Mouse (Mus musculus): ENCODE results near the gene Twnk. TPM values are rescaled to one million over a fixed set of nuclear protein-coding genes. Genes with fewer than 3 reads are reported as not detected.

Gene Twnk
- total and polyA plus RNA-seq, 3 experiments = 12.4 to 30.1 (median 18.9) TPM

DNA sequence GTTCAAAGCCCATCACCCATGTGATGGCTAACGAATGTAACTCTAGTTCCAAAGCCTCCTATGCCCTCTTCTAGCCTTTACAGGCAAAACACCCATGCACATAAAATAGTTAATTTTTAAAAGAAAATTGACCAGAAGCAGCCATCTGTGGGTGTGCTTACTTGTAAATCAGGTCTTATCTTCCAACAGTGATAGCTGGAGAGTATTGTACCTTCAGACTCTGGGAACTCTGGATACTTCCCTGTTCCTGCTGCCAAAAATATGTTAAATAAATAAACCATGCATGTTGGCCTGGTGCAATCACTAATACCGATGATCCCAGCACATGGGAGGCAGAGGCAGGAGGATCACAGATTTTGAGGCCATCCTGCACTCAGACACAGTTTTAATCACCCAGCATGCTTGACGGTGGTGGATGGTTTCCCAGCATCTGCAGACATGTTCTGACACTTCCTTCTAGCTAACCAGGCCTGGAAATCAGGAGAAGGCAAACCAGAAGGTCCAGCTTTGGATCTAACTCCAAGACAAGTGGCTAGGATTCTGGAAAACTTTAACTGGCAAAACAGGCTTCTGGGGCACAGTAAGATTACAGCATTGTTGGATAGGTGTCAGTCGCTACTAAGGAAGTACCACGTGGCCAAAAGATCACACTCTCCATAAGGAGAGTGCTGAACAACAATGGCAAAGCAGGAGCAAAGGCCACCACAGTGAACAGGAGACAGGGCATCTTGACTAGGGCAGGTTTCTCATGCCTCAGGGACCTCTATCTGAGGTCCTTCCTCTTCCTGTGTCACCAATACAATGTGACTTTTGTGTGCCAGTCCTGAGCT is 20.1 kb upstream of the Twnk start:
- H3K4me3 ChIP-seq (replicated peaks in 1 of 3; ENCODE audit: low read depth in 2 of 3, low read length in 2 of 3, poor library complexity in 1 of 3) = no peak overlapping the region
- H3K36me3 ChIP-seq (replicated peaks in 1 of 2; ENCODE audit: control insufficient read depth in 1 of 2, insufficient read depth in 1 of 2, low read length in 1 of 2) = peaks cover 4 to 37% of the 10 kb centered on the region in 2 experiments
- H3K79me2 ChIP-seq (replicated peaks; ENCODE audit: control insufficient read depth, extremely low read depth, insufficient read depth, poor library complexity, severe bottlenecking) = no peaks in the 10 kb centered on the region
- no peak for DNase-seq (ENCODE audit: extremely low read depth)
- H3K9me3 ChIP-seq (replicated peaks; ENCODE audit: low read length) = no peaks in the 10 kb centered on the region
- H3K27ac ChIP-seq (ENCODE audit: insufficient read depth, low read depth) = no peak overlapping the region
- H3K9ac ChIP-seq (ENCODE audit: insufficient read depth, low read depth) = no peak overlapping the region
- peaks cover 8 to 45% of the 10 kb centered on the region in 2 experiments for H3K4me1 ChIP-seq (ENCODE audit: control insufficient read depth in 1 of 2, insufficient read depth in 2 of 2)
- H3K4me2 ChIP-seq (ENCODE audit: insufficient read depth, low read depth, poor library complexity, severe bottlenecking) = no peak overlapping the region
- H3K27me3 ChIP-seq (replicated peaks) = no peaks in the 10 kb centered on the region
- dilution Hi-C loops (cut with MboI; ENCODE audit: extremely low pct_ligation_motif_present, extremely low pct_unique_long_range_greater_than_20kb, low sequenced_read_pairs) (no loop called here), in situ Hi-C loops (cut with MboI; ENCODE audit: low pct_ligation_motif_present, low pct_unique_long_range_greater_than_20kb, low sequenced_read_pairs) (no loop called here)
- TF ChIP-seq NRF1 (IDR thresholded peaks at IDR 0.05; ENCODE audit: low read depth, low read length) = no peak
- no peak for TF ChIP-seq MAFK (IDR thresholded peaks at IDR 0.05; ENCODE audit: insufficient replicate concordance, low read length)
- no peak for TF ChIP-seq ZC3H11A (IDR thresholded peaks at IDR 0.05; ENCODE audit: low read depth, low read length)
- no peak for TF ChIP-seq GABPA (IDR thresholded peaks at IDR 0.05; ENCODE audit: insufficient replicate concordance, low read depth, low read length)
- TF ChIP-seq ETS1 (conservative IDR thresholded peaks at IDR 0.05; ENCODE audit: low read depth, low read length) = no peak
- TF ChIP-seq IRF4 (IDR thresholded peaks at IDR 0.05; ENCODE audit: low read depth, low read length) = no peak

DNA sequence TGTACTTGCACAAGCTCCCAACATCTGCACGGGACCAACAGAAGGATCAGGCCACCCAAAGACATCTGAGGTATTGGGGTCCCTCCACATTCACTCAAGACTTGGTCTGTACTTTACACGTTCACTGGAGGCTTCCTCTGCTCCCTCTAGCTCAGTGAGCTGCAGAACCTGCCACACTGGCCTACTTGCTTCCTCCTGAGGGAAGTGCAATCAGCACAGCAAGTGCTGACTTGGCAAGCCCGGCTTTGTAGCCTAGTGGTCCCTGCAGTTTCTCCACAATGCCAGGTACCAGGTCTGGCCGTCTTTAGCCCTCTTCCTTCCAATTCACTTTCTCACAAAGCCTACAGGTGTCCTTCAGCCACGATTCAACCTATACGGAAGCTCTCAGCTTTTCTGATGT is 18.5 kb upstream of the Twnk start:
- Histone ChIP-seq H3K27ac (ENCODE audit: insufficient read depth, low read depth) (no peak overlapping the region), H3K79me2 (replicated peaks; ENCODE audit: control insufficient read depth, extremely low read depth, insufficient read depth, poor library complexity, severe bottlenecking) (no peaks in the 10 kb centered on the region), H3K36me3 (replicated peaks in 1 of 2; ENCODE audit: control insufficient read depth in 1 of 2, insufficient read depth in 1 of 2, low read length in 1 of 2) (peaks cover 0 to 39% of the 10 kb centered on the region in 2 experiments), H3K9ac (ENCODE audit: insufficient read depth, low read depth) (no peak overlapping the region), H3K27me3 (replicated peaks) (no peaks in the 10 kb centered on the region), H3K4me1 (ENCODE audit: control insufficient read depth in 1 of 2, insufficient read depth in 2 of 2) (peaks cover 0 to 29% of the 10 kb centered on the region in 2 experiments; a peak in 2 of 4 replicates), H3K4me3 (replicated peaks in 1 of 3; ENCODE audit: low read depth in 2 of 3, low read length in 2 of 3, poor library complexity in 1 of 3) (no peak overlapping the region), H3K9me3 (replicated peaks; ENCODE audit: low read length) (no peaks in the 10 kb centered on the region), H3K4me2 (ENCODE audit: insufficient read depth, low read depth, poor library complexity, severe bottlenecking) (no peak overlapping the region)
- in situ Hi-C loops (cut with MboI; ENCODE audit: low pct_ligation_motif_present, low pct_unique_long_range_greater_than_20kb, low sequenced_read_pairs) = no loop called here
- TF ChIP-seq IRF4 (IDR thresholded peaks at IDR 0.05; ENCODE audit: low read depth, low read length) = no peak
- no peak for TF ChIP-seq MAFK (IDR thresholded peaks at IDR 0.05; ENCODE audit: insufficient replicate concordance, low read length)
- no peak for TF ChIP-seq MEF2A (IDR thresholded peaks at IDR 0.05; ENCODE audit: borderline replicate concordance, low read depth, low read length)
- no peak for TF ChIP-seq UBTF (IDR thresholded peaks at IDR 0.05; ENCODE audit: low read depth, low read length)
- no peak for TF ChIP-seq USF1 (IDR thresholded peaks at IDR 0.05; ENCODE audit: low read depth, low read length)
- no peak for TF ChIP-seq HCFC1 (IDR thresholded peaks at IDR 0.05; ENCODE audit: low read depth, low read length)
- TF ChIP-seq SIN3A (IDR thresholded peaks at IDR 0.05; ENCODE audit: low read length) = no peak
- no peak for TF ChIP-seq ZNF384 (IDR thresholded peaks at IDR 0.05; ENCODE audit: low read depth, low read length)
- TF ChIP-seq EP300 (IDR thresholded peaks at IDR 0.05; ENCODE audit: low read length) = no peak
- no peak for TF ChIP-seq JUND (conservative IDR thresholded peaks at IDR 0.05; ENCODE audit: low read depth, low read length)
- TF ChIP-seq MAZ (IDR thresholded peaks at IDR 0.05; ENCODE audit: low read depth, low read length) = no peak
- dilution Hi-C loops (cut with MboI; ENCODE audit: extremely low pct_ligation_motif_present, extremely low pct_unique_long_range_greater_than_20kb, low sequenced_read_pairs) = no loop called here
- DNase-seq (ENCODE audit: extremely low read depth) = no peak
